Mouse (Mus musculus): ENCODE measurements around the gene Slc26a10. TPM values are rescaled to one million over a fixed set of nuclear protein-coding genes. Genes with fewer than 3 reads are reported as not detected.

Gene Slc26a10
- polyA plus RNA-seq, 1 experiment from 2014 or later, result 0.58 TPM

DNA sequence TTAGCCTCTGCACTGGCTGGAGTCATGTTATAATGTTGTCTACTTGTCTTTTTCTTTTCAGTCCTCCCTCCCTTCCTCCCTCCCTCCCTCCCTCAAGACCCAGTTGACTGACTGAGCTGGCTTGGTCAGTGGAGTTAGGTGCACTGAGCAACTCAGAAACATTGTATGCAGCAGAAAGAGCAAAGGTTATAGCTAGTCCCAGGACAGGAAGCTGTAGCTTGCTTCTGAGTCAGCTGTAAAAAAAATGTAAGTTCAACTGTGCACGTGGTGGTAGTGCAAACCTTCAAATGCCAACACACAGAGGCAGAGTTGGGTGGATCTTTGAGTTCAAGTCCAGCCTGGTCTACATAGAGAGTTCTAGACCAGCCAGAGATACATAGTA lies 34.0 kb upstream of the Slc26a10 start:
- Histone ChIP-seq H3K36me3 (ENCODE audit: control insufficient read depth, insufficient read depth, low read length) (no peaks in the 10 kb centered on the region), H3K27ac (replicated peaks; ENCODE audit: low read depth, low read length) (no peak overlapping the region), H3K4me3 (replicated peaks; ENCODE audit: low read depth, low read length) (no peak overlapping the region), H3K9me3 (ENCODE audit: control insufficient read depth, low read length) (no peaks in the 10 kb centered on the region), H3K4me1 (ENCODE audit: control insufficient read depth, insufficient read depth, low read length) (peaks cover 10% of the 10 kb centered on the region), H3K4me2 (ENCODE audit: low read length) (no peak overlapping the region), H3K9ac (replicated peaks; ENCODE audit: low read length) (no peak overlapping the region), H3K27me3 (ENCODE audit: control insufficient read depth, insufficient read depth, low read length) (no peaks in the 10 kb centered on the region)
- 70% methylated on average over 1 of the region's 1 CpGs for WGBS
- no peak for DNase-seq
- no peak for ATAC-seq (ENCODE audit: low FRiP score, low TSS enrichment)

DNA sequence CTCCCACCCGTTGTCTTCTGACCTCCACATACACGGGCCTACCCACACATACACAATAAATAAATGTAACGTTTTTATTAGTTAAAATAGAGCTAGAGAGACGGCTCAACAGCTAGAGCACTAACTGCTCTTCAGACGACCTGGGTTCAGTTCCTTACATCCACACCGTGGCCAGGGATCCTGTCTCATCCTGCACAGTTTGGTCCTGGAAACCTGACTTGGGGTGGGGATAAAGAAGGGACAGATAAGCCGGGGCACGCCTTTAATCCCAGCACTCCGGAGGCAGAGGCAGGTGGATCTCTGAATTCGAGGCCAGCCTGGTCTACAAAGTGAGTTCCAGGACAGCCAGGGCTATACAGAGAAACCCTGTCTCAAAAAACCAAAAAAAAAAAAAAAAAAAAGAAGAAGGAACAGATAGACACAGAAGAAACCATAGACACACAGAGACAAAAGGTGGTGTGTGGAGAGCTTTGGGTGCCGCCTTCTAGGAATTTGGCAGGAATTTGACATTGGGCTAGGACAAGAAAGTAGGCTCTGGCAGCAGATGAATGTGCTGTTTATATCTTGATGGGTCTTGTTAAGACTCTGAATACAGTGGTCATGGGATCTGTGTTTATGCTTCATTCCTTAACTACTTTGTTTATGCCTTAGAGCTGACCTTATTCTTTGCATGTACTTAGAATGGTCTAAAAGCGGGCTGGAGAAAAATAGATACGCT lies 33.4 kb upstream of the Slc26a10 start:
- H3K27me3 ChIP-seq (ENCODE audit: control insufficient read depth, insufficient read depth, low read length), result no peaks in the 10 kb centered on the region
- no peak overlapping the region for H3K9ac ChIP-seq (replicated peaks; ENCODE audit: low read length)
- DNase-seq (no peak), ATAC-seq (ENCODE audit: low FRiP score, low TSS enrichment) (no peak)
- no peak overlapping the region for H3K4me2 ChIP-seq (ENCODE audit: low read length)
- H3K4me1 ChIP-seq (ENCODE audit: control insufficient read depth, insufficient read depth, low read length), result peaks cover 10% of the 10 kb centered on the region
- no peaks in the 10 kb centered on the region for H3K9me3 ChIP-seq (ENCODE audit: control insufficient read depth, low read length)
- H3K27ac ChIP-seq (replicated peaks; ENCODE audit: low read depth, low read length), result no peak overlapping the region
- no peak overlapping the region for H3K4me3 ChIP-seq (replicated peaks; ENCODE audit: low read depth, low read length)
- H3K36me3 ChIP-seq (ENCODE audit: control insufficient read depth, insufficient read depth, low read length), result no peaks in the 10 kb centered on the region
- WGBS, result 86% methylated on average over 13 of the region's 13 CpGs

DNA sequence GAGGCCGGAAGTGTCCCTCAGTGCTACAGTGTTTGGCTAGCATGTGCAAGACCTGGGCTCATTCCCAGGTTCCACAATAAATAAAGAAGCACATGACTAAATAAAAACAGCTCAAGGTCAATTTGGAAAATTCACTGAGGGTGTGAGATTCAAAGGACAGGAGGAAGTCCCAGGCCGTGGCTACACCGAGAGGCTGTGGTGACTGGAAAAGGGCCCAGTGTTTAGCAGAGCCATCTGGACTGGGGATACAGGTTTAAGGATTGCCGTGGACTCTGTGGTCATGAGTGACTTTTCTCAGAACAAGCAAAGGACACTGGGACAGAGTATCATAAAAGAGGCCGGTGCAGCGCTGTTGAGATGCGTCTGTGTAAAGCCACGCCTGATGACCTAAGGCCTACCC lies 32.8 kb upstream of the Slc26a10 start:
- Histone ChIP-seq H3K27ac (replicated peaks; ENCODE audit: low read depth, low read length) (no peak overlapping the region), H3K9ac (replicated peaks; ENCODE audit: low read length) (no peak overlapping the region), H3K9me3 (ENCODE audit: control insufficient read depth, low read length) (no peaks in the 10 kb centered on the region), H3K4me2 (ENCODE audit: low read length) (no peak overlapping the region), H3K27me3 (ENCODE audit: control insufficient read depth, insufficient read depth, low read length) (no peaks in the 10 kb centered on the region), H3K4me3 (replicated peaks; ENCODE audit: low read depth, low read length) (no peak overlapping the region), H3K36me3 (ENCODE audit: control insufficient read depth, insufficient read depth, low read length) (peaks cover 4% of the 10 kb centered on the region; the same call in 1 of the 2 replicates), H3K4me1 (ENCODE audit: control insufficient read depth, insufficient read depth, low read length) (peaks cover 10% of the 10 kb centered on the region)
- 91% methylated on average over 8 of the region's 8 CpGs for WGBS
- ATAC-seq (ENCODE audit: low FRiP score, low TSS enrichment) (no peak), DNase-seq (no peak)

- peak within 1 kb of the TSS; percentile 78 for H3K4me3 ChIP-seq (replicated peaks; ENCODE audit: low read depth, low read length)
- peaks cover 17% of the 10 kb centered on the region for H3K36me3 ChIP-seq (ENCODE audit: control insufficient read depth, insufficient read depth, low read length)
- ATAC-seq (ENCODE audit: low FRiP score, low TSS enrichment) (peak; percentile 95), DNase-seq (peak; percentile 91)
- H3K9ac ChIP-seq (replicated peaks; ENCODE audit: low read length), result peak within 1 kb of the TSS; percentile 76
- peak within 1 kb of the TSS; percentile 45; the same call in 1 of the 2 replicates for H3K27ac ChIP-seq (replicated peaks; ENCODE audit: low read depth, low read length)
- H3K9me3 ChIP-seq (ENCODE audit: control insufficient read depth, low read length), result no peaks in the 10 kb centered on the region
- H3K4me2 ChIP-seq (ENCODE audit: low read length), result peak within 1 kb of the TSS; percentile 90
- H3K27me3 ChIP-seq (ENCODE audit: control insufficient read depth, insufficient read depth, low read length), result no peaks in the 10 kb centered on the region
- WGBS, result 0% methylated on average over 47 of the region's 47 CpGs
- peaks cover 10% of the 10 kb centered on the region for H3K4me1 ChIP-seq (ENCODE audit: control insufficient read depth, insufficient read depth, low read length)
Measured at GRCm38 (mm10) chr10:127211414-127211854, 31.0 kb upstream of the Slc26a10 start, which contains the start of gene Pip4k2c. Pip4k2c (minus strand) TSS chr10:127211585.

- WGBS, result 0% methylated on average over 25 of the region's 25 CpGs
- ATAC-seq (ENCODE audit: low FRiP score, low TSS enrichment) (peak; percentile 64), DNase-seq (no peak)
- H3K4me2 ChIP-seq (ENCODE audit: low read length), result peak overlapping the region; percentile 90
- H3K4me1 ChIP-seq (ENCODE audit: control insufficient read depth, insufficient read depth, low read length), result peaks cover 10% of the 10 kb centered on the region
- no peaks in the 10 kb centered on the region for H3K27me3 ChIP-seq (ENCODE audit: control insufficient read depth, insufficient read depth, low read length)
- peak overlapping the region; percentile 78 for H3K4me3 ChIP-seq (replicated peaks; ENCODE audit: low read depth, low read length)
- H3K9me3 ChIP-seq (ENCODE audit: control insufficient read depth, low read length), result no peaks in the 10 kb centered on the region
- peak overlapping the region; percentile 76 for H3K9ac ChIP-seq (replicated peaks; ENCODE audit: low read length)
- H3K36me3 ChIP-seq (ENCODE audit: control insufficient read depth, insufficient read depth, low read length), result peaks cover 22% of the 10 kb centered on the region
- H3K27ac ChIP-seq (replicated peaks; ENCODE audit: low read depth, low read length), result peak overlapping the region; percentile 45; the same call in 1 of the 2 replicates
Measured at GRCm38 (mm10) chr10:127210961-127211405, 30.5 kb upstream of the Slc26a10 start.

DNA sequence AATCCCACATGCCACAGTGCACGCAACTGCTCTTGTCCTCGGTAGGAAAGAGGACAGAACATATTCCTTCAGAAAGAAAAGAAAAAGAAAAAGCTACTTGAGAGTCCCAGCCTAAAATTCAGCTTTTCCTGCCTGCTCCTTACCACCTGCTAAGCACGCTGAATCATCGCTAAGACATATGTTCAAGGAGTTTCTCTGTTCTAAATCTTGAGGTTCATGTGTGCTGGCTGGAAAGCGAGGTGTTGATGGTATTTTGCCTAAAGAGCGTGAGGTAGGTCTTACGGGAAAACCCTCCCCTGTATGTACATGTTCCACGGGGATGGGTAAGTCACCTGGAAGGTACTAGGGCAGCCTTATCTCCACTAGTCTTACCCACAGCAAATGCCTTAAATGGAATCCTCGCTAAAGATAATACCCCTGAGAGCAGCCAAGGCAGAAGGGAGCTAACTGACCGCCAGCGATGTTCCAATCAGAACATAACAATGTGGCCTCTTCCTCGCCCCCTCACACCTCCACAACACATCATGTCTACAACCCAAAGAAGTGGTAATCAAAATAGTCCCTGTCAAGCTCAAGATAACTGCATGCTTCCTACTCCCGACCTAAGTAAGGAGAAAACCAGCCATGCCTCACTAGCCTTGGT lies 29.6 kb upstream of the Slc26a10 start:
- no peak for DNase-seq
- Histone ChIP-seq H3K4me2 (ENCODE audit: low read length) (peak overlapping the region; percentile 90), H3K27me3 (ENCODE audit: control insufficient read depth, insufficient read depth, low read length) (no peaks in the 10 kb centered on the region), H3K9me3 (ENCODE audit: control insufficient read depth, low read length) (no peaks in the 10 kb centered on the region), H3K4me3 (replicated peaks; ENCODE audit: low read depth, low read length) (peak overlapping the region; percentile 78; the same call in 1 of the 2 replicates), H3K36me3 (ENCODE audit: control insufficient read depth, insufficient read depth, low read length) (peaks cover 31% of the 10 kb centered on the region), H3K9ac (replicated peaks; ENCODE audit: low read length) (peak overlapping the region; percentile 76; the same call in 1 of the 2 replicates), H3K27ac (replicated peaks; ENCODE audit: low read depth, low read length) (no peak overlapping the region), H3K4me1 (ENCODE audit: control insufficient read depth, insufficient read depth, low read length) (peaks cover 10% of the 10 kb centered on the region)
- ATAC-seq (ENCODE audit: low FRiP score, low TSS enrichment), result no peak
- 87% methylated on average over 13 of the region's 13 CpGs for WGBS

GRCm38 (mm10) chr10:127208921-127209320 lies 28.5 kb upstream of the Slc26a10 start:
- H3K4me2 ChIP-seq (ENCODE audit: low read length), result no peak overlapping the region
- no peaks in the 10 kb centered on the region for H3K27me3 ChIP-seq (ENCODE audit: control insufficient read depth, insufficient read depth, low read length)
- H3K9ac ChIP-seq (replicated peaks; ENCODE audit: low read length), result no peak overlapping the region
- peaks cover 40% of the 10 kb centered on the region for H3K36me3 ChIP-seq (ENCODE audit: control insufficient read depth, insufficient read depth, low read length)
- no peak overlapping the region for H3K4me3 ChIP-seq (replicated peaks; ENCODE audit: low read depth, low read length)
- WGBS, result 90% methylated on average over 4 of the region's 4 CpGs
- H3K4me1 ChIP-seq (ENCODE audit: control insufficient read depth, insufficient read depth, low read length), result peaks cover 10% of the 10 kb centered on the region
- H3K27ac ChIP-seq (replicated peaks; ENCODE audit: low read depth, low read length), result no peak overlapping the region
- no peaks in the 10 kb centered on the region for H3K9me3 ChIP-seq (ENCODE audit: control insufficient read depth, low read length)
- ATAC-seq (ENCODE audit: low FRiP score, low TSS enrichment) (no peak), DNase-seq (no peak)

GRCm38 (mm10) chr10:127205373-127205772 lies 24.9 kb upstream of the Slc26a10 start:
- H3K27ac ChIP-seq (replicated peaks; ENCODE audit: low read depth, low read length), result no peak overlapping the region
- H3K4me2 ChIP-seq (ENCODE audit: low read length), result no peak overlapping the region
- WGBS, result 93% methylated on average over 10 of the region's 10 CpGs
- ATAC-seq (ENCODE audit: low FRiP score, low TSS enrichment), result no peak
- no peaks in the 10 kb centered on the region for H3K27me3 ChIP-seq (ENCODE audit: control insufficient read depth, insufficient read depth, low read length)
- H3K4me3 ChIP-seq (replicated peaks; ENCODE audit: low read depth, low read length), result no peak overlapping the region
- no peak for DNase-seq
- H3K36me3 ChIP-seq (ENCODE audit: control insufficient read depth, insufficient read depth, low read length), result peaks cover 62% of the 10 kb centered on the region
- H3K9ac ChIP-seq (replicated peaks; ENCODE audit: low read length), result no peak overlapping the region
- no peaks in the 10 kb centered on the region for H3K9me3 ChIP-seq (ENCODE audit: control insufficient read depth, low read length)
- peaks cover 4% of the 10 kb centered on the region for H3K4me1 ChIP-seq (ENCODE audit: control insufficient read depth, insufficient read depth, low read length)

Data from midbrain, embryonic 14.5 days (tissue).